In the genomic region with DNA sequence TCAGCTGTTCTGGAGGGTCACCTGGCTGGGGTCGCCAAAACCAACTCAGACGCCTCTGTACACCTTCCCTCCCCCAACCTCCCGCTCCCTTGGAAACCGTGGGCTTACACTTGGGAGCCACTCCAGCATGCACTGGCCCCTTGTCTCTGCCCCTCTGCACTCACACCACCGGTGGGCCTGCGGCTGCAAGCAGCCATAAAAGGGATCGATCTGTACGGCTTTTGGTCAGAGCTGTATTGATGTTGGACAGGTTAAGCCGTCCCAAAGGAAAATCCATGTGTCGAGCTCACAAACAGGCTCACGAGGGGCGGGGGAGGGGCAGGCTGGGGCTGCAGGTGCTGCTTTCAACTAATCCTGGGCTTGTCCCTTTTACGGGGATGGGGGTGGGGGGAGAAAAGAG, we compare ENCODE assay signal across 9 mouse cellular contexts. TPM values are rescaled to one million over a fixed set of nuclear protein-coding genes. Genes with fewer than 3 reads are reported as not detected.
DNase-seq lines count a peak whose midpoint lies in the region; ATAC-seq and TF ChIP-seq lines count a peak whose summit lies in the region.
"Had no signal": no experiment of that assay in that cellular context is flagged by ENCODE, and none has a peak within 500 bp of the region (broad histone marks: within the 10 kb centered on the region; RNA-seq: fewer than 3 reads in every experiment).

No protein-coding gene starts in this region.

- WGBS in forebrain, embryonic 10.5 days, result 19% methylated on average over 13 of the region's 13 CpGs
- 21% methylated on average over 13 of the region's 13 CpGs for whole genome bisulfite sequencing in forebrain, postnatal 0 days
- 29% methylated on average over 13 of the region's 13 CpGs for WGBS in neural tube, embryonic 11.5 days
- 59% methylated on average over 13 of the region's 13 CpGs for WGBS in liver, embryonic 13.5 days (ENCODE audit: insufficient replicate concordance)

- H3K36me3 ChIP-seq in forebrain, embryonic 10.5 days (replicated peaks), result no peaks in the 10 kb centered on the region; the same call in 1 of the 2 replicates
- no peaks in the 10 kb centered on the region for H3K36me3 ChIP-seq in forebrain, postnatal 0 days (ENCODE audit: insufficient read depth)
- no peaks in the 10 kb centered on the region for H3K36me3 ChIP-seq in neural tube, embryonic 11.5 days (ENCODE audit: control insufficient read depth, insufficient read depth, low read length)
- peaks cover 36% of the 10 kb centered on the region for H3K36me3 ChIP-seq in liver, embryonic 13.5 days
- H3K36me3 ChIP-seq: hindbrain, embryonic 15.5 days had no signal

- H3K9ac ChIP-seq in forebrain, postnatal 0 days, result no peak overlapping the region
- no peak overlapping the region for H3K9ac ChIP-seq in neural tube, embryonic 11.5 days (ENCODE audit: low read length)
- H3K9ac ChIP-seq in liver, embryonic 13.5 days, result 0 out of 2 replicates have a peak overlapping the region, but pooled peaks have one; percentile 17
- H3K9ac ChIP-seq: hindbrain, embryonic 15.5 days had no signal

- H3K4me2 ChIP-seq in forebrain, postnatal 0 days (ENCODE audit: low read depth), result no peak overlapping the region
- H3K4me2 ChIP-seq in neural tube, embryonic 11.5 days (ENCODE audit: low read depth), result peak overlapping the region; percentile 14; the same call in 1 of the 2 replicates
- 0 out of 2 replicates have a peak overlapping the region, but pooled peaks have one; percentile 3 for H3K4me2 ChIP-seq in liver, embryonic 13.5 days
- H3K4me2 ChIP-seq: hindbrain, embryonic 15.5 days had no signal

- no peak for ATAC-seq in forebrain, postnatal 0 days
- ATAC-seq in neural tube, embryonic 11.5 days (ENCODE audit: insufficient read depth, low FRiP score, low TSS enrichment), result no peak
- ATAC-seq in liver, embryonic 13.5 days (ENCODE audit: low read depth), result no peak

- no peak for DNase-seq in forebrain, embryonic 10.5 days (ENCODE audit: extremely low spot score, low spot score)
- no peak for DNase-seq in forebrain, postnatal 0 days
- DNase-seq in neural tube, embryonic 11.5 days (ENCODE audit: low spot score), result no peak
- no peak for DNase-seq in neural tube, embryonic 10.5 days (ENCODE audit: extremely low spot score, low spot score)
- DNase-seq in liver, embryonic 13.5 days, result no peak
- DNase-seq in thymus, postnatal 14 days, result peak; percentile 53
- no peak for DNase-seq in spleen, postnatal 36 days (ENCODE audit: low spot score in 2 of 2)
- no peak for DNase-seq in cerebellum, postnatal 25 days

- peak overlapping the region; percentile 67 for H3K27ac ChIP-seq in forebrain, embryonic 10.5 days
- H3K27ac ChIP-seq in forebrain, postnatal 0 days (ENCODE audit: low read depth, low read length), result no peak overlapping the region
- H3K27ac ChIP-seq in neural tube, embryonic 11.5 days (ENCODE audit: low read depth, low read length), result peak overlapping the region; percentile 34; the same call in 1 of the 2 replicates
- peak overlapping the region; percentile 94 for H3K27ac ChIP-seq in liver, embryonic 13.5 days
- H3K27ac ChIP-seq: hindbrain, embryonic 15.5 days had no signal

- peaks cover 42% of the 10 kb centered on the region for H3K27me3 ChIP-seq in forebrain, embryonic 10.5 days (ENCODE audit: poor library complexity, severe bottlenecking)
- H3K27me3 ChIP-seq in forebrain, postnatal 0 days (ENCODE audit: insufficient read depth, low read length), result no peaks in the 10 kb centered on the region
- H3K27me3 ChIP-seq in neural tube, embryonic 11.5 days (ENCODE audit: control insufficient read depth, insufficient read depth, low read length), result no peaks in the 10 kb centered on the region
- H3K27me3 ChIP-seq in liver, embryonic 13.5 days, result no peaks in the 10 kb centered on the region
- H3K27me3 ChIP-seq: hindbrain, embryonic 15.5 days had no signal

- TF ChIP-seq CTCF in forebrain, postnatal 0 days (IDR thresholded peaks at IDR 0.05; ENCODE audit: low read depth), result no peak

- peaks cover 97% of the 10 kb centered on the region for H3K4me1 ChIP-seq in forebrain, embryonic 10.5 days
- H3K4me1 ChIP-seq in forebrain, postnatal 0 days (ENCODE audit: insufficient read depth), result peaks cover 23% of the 10 kb centered on the region
- H3K4me1 ChIP-seq in neural tube, embryonic 11.5 days (ENCODE audit: control insufficient read depth, insufficient read depth, low read length), result peaks cover 67% of the 10 kb centered on the region
- H3K4me1 ChIP-seq in liver, embryonic 13.5 days (replicated peaks), result peaks cover 100% of the 10 kb centered on the region

- H3K9me3 ChIP-seq in forebrain, embryonic 10.5 days, result no peaks in the 10 kb centered on the region
- no peaks in the 10 kb centered on the region for H3K9me3 ChIP-seq in forebrain, postnatal 0 days (ENCODE audit: low read length)
- no peaks in the 10 kb centered on the region for H3K9me3 ChIP-seq in neural tube, embryonic 11.5 days (ENCODE audit: control insufficient read depth, low read length)
- H3K9me3 ChIP-seq in liver, embryonic 13.5 days (replicated peaks), result no peaks in the 10 kb centered on the region
- H3K9me3 ChIP-seq: hindbrain, embryonic 15.5 days had no signal

- H3K4me3 ChIP-seq in forebrain, embryonic 10.5 days, result 0 out of 2 replicates have a peak overlapping the region, but pooled peaks have one; percentile 3
- H3K4me3 ChIP-seq in forebrain, postnatal 0 days (ENCODE audit: low read depth, low read length), result no peak overlapping the region
- H3K4me3 ChIP-seq in neural tube, embryonic 11.5 days (ENCODE audit: low read depth, low read length), result no peak overlapping the region
- no peak overlapping the region for H3K4me3 ChIP-seq in liver, embryonic 13.5 days (replicated peaks)
- H3K4me3 ChIP-seq: hindbrain, embryonic 15.5 days had no signal

RNA-seq across cellular contexts. Expression of gene Gins2, which starts 46.1 kb away (rescaled TPM):
- polyA plus RNA-seq in forebrain, embryonic 10.5 days (2016; fragmentation: Nextera tagmentation; extraction: Ambion mirVana), result 154 and 158 TPM in 2 replicates
- total RNA-seq in forebrain, postnatal 0 days (2014; rRNA removed), result 2.6 and 5.3 TPM in 2 replicates
- polyA plus RNA-seq in forebrain, postnatal 0 days (2015; fragmentation: Nextera tagmentation; extraction: Ambion mirVana), result 9.6 and 10.7 TPM in 2 replicates
- 101 and 109 TPM in 2 replicates for polyA plus RNA-seq in neural tube, embryonic 11.5 days (2014; fragmentation: Nextera tagmentation; extraction: Ambion mirVana)
- polyA plus RNA-seq in liver, embryonic 13.5 days (2015; fragmentation: Nextera tagmentation; extraction: Ambion mirVana), result 75.6 and 75.9 TPM in 2 replicates
